Mouse (Mus musculus): ENCODE results near the gene Cpsf4l.

The Cpsf4l gene

DNA sequence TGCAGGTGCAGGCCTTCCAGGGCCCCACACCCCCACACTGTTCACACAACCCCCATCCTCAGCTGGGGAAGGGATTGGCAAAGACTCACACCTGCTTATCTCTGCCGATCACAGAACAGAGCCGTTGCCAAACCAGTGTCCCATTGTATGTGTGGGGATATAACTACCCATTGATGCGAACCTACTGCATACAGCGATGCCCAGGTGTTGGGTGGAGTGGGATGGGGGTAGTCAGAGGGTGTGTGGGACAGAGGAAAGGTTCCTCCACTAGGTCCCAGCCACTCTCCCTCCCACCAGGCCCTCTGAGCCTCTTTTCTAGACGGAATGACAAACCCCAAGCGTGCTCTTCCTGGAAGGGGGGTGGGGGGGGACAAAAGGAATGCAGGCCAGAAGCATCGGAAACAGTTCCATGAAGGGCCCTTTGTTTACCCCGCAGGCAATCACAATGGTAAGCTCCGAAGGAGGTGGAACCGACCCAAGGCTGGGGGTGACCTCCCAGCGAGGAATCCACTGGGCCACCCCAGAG is at the start of gene Cpsf4l:
TSS of gene Cpsf4l (minus strand) at position 287 of the 526 bp plus-strand sequence.
- DNase-seq (ENCODE audit: low read depth, low spot score) = no peak

DNA sequence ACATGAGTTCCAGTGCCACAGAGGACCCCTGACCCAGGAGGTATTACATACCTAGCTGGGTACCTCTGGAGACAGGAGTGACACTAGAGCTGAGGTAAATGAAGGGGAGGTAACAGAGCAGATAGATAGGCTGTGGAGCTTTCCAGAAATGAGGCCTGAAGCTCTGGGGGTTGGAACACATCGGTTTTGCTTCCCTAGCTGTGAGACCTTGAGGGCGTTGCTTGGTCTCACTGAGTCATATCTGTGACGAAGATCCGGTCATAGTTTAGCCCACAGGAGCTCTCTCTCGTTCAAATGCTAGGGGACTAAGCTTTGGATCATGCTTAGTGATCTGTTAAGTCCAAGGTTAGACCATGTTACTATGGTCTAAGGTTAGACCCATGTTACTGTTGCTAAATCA is 49.0 kb upstream of the Cpsf4l start:
- no peak for DNase-seq (ENCODE audit: low read depth, low spot score)

DNA sequence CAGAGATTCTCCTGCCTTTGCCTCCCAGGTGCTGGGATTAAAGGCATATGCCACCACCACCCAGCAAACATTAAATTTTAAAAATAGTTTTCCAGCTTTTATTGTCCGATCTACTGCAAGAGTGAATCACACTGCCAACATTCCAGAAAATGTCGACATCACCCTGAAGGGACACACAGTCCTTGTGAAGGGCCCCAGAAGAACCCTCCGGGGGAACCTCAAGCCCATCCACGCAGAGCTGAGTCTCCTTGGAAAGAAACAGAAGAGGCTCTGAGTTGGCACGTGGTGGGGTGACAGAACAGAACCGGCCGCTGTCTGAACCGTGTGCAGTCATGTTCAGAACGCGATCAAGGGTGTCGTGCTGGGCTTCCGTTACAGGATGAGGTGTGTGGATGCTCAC is 46.8 kb upstream of the Cpsf4l start:
- no peak for DNase-seq (ENCODE audit: low read depth, low spot score)

DNA sequence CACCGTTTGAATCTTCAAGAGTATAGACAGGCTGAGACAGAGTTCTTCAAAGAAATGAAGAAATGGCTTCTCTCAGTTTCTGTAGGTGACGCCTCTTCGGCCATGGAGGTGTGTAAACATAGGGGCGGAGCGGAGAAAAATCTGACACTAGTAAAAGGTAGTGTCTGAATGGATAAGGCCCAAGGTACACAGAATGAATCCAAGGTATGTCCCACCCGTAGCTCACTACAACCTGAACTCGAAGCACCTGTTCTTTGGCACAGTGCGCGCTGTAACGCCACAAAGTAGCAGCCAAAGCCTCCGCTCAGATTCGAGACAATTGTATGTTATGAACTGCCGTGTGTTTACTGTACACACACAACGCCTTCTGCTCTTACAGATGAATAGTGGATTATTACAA is 46.1 kb upstream of the Cpsf4l start:
- DNase-seq (ENCODE audit: low read depth, low spot score) = no peak

DNA sequence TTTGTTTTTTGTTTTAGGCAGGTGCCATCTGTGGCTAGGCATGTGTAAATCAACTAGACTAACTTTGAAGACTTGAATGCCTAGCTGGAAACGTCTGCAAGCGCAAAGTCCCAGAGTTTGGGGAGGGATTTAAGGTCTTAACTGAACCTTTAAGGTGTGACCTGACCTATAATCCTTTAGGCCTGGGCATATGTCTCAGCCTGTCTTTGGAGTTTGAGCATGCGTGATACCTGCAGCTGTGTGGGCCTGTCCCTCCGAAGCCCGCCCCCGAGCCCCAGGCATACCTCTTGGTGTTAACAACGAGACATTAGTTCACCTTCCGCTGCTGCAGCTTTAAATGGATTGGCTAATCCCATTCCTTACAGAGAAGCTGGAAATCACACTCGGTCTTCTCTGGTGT is 45.0 kb upstream of the Cpsf4l start:
- DNase-seq (ENCODE audit: low read depth, low spot score) = no peak

DNA sequence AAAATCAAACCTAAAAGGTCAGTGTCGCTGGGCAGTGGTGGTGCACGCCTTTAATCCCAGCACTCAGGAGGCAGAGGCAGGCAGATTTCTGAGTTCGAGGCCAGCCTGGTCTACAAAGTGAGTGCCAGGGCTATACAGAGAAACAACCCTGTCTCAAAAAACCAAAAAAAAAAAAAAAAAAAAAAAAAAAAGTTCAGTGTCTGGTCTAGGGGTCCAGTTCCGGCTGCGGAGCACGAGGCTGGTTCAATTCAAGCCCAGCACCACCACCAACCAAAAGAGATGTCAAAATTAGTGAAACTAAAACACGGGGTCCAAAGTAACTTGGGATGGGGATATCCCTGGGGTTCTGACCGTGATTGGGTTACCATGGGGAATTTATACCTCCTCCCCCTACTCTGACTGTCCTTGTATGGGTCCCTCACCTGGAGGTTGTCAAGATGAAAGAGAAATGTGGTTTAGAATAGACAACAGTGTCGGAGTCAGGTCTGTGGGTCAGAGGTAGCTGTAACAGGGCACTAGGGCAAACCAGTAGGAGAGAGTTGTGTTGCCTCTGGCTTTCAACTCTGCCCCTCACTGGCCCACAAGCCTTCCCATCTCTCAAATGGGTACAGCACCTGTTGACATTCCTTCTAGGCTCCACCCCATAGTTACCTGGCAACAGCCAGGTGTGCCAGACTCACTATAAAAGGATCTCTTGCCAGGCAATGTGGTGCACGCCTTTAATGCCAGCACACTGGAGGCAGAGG is 43.0 kb upstream of the Cpsf4l start:
- no peak for DNase-seq (ENCODE audit: low read depth, low spot score)

DNA sequence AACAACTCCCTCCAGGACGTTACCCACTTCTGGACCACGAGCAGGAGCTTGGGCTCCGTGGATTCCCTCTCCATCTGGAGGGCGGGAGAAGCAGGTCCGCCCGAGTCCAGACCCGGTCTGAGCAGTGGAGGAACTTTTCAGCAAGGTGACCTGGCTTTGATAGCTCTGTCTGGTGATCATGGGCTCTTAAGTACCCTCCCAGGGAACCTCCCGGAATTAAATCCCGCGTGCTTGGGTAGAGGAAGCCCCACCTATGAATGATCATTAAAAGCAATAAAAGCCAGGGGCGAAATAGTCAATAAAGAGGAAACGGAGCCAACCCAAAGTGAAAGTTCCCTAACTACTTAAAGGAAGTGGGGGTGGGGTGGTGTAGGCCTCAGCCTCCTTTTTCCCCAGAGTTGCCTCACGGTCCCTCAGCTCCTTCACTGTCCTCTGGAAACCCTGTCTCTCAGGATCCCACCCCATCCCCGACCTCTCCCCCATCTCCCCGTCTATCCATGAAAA is 42.4 kb upstream of the Cpsf4l start:
- no peak for DNase-seq (ENCODE audit: low read depth, low spot score)

DNA sequence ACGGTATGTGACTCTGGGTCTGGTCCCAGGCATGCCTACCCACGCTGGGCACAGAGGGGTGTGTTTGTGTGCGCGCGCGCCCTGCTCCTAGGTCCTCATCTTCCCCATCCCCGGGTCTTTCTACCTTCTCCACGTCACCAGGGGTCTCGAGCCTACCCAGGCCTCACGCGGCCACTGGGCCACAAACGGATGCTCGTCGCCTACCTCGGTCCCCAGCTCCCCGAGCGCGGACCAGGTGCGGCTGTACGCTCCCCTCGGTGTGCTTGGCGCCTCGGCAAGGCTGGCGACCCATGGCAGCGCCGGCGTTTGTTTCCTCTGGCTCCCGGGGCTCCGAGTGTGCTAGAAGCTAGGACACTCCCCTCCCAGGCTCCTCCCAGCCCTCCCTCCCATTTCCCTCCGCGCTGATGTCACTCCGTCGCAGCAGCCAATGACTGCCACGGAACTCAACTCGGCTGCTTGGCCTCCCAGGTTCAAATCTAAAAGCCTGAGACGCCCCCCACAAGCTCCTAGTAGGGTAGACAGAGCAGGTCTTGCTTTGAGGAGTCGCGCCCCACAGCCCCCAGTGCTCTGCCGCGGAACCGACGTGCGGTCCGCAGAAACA is 41.8 kb upstream of the Cpsf4l start, which contains the start of gene Cdc42ep4:
TSS of gene Cdc42ep4 (minus strand) at position 398 of the 601 bp plus-strand sequence.
- peak; percentile 86 for DNase-seq (ENCODE audit: low read depth, low spot score)

DNA sequence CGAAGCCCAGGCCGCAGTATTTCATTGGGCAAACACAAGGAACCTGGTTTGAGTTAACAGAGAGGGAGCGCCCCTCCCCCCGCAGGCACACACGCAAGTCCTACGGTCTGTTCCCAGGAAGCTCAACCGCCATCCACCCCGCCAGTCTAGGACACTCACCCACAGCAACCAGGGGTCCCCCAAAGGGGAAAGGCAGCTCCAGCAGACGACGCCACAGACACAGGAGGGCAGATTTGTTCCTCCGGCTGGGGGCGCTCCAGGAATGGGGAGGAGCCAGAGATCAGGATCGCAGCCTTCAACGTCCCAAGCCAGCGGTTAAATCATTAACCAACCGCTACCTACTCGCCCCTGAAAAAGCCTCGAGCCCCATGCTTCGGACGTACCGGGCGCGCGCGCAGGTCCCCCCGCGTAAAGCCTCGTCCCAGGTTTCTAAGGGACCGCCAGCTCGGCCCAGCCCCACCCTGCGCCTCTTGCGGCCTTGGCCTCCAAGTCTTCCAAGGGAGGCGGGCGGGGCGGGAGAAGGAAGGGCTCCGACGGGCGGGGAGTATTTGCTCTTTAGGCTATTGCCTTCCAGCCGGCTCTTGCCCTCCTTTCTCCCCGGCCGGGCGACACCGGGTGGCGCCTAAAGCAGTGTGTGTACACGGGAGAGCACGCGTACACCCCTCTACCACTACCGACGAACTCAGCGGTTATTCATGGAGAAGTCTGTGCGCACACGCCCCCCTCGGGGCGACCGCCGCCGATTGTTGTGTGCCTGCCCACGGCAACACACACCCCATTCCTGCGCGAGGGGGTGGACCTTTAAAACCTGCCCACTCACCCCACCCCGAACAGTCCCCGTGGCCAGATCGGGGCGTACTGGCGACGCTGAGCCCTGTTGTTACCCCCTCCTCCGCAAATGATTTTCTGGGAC is 41.0 kb upstream of the Cpsf4l start:
- no peak for DNase-seq (ENCODE audit: low read depth, low spot score)

DNA sequence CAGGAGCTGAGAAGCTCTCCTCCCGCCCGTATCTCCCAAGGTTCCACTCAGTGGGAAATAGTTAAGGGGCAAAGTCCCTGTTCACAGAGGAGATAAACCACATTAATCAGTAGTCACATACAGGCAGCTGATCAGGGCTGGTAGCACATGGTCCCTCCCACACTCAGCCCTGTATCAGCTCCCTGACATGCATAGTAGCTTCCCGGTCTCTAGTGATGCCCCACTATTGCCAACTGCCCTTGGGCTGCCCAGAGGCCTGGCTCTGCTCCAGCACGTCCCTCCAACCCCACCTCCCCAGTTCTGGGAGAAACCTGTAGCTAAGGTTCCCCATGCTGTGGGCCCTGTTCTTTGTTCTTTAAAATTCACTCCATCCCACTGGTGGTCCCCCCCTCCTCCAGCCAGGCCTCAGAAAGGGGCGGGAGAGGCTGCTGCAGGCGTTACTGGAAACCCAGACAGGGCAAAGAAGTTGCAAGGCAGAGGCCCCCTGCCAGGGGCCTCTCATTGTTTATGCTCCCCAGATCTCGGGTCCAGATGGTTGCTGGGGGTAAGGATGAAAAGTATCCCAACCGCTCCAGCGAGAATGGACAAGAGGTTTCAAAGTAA is 40.0 kb upstream of the Cpsf4l start:
- no peak for DNase-seq (ENCODE audit: low read depth, low spot score)

DNA sequence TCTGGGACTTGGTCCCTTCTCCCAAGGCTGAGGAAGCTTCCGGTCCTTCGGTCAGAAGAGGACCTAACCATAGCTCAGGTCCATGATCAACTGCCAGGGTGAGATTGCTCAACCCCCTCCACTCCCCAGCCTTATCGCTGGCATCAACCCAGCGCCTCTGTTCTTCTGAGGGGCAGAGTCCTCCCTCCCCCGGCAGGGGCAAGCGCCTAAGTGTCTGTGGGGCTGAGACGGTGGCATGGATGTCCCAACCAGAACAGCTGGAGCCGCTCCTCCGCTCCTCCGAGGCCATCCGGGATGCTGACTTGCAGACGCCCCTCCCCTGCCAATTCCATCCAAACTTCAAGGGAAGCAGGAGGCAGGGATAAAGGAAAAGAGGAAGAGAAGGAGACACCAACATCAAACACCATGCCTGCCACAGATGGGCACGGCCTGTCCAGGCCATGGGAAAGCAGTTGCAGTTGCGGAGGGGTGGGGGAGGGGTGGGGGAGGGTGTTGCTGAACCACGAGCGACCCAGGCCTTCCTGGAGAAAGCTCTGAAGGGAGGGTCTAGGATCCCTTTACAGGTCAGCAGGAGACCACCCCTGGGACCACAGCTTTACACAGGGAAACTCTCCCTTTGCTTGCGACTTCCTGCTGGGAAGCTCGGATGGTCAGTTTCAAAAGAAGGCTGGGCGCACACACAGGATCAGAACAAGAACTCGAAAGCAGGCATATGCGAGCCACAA is 39.1 kb upstream of the Cpsf4l start:
- no peak for DNase-seq (ENCODE audit: low read depth, low spot score)

DNA sequence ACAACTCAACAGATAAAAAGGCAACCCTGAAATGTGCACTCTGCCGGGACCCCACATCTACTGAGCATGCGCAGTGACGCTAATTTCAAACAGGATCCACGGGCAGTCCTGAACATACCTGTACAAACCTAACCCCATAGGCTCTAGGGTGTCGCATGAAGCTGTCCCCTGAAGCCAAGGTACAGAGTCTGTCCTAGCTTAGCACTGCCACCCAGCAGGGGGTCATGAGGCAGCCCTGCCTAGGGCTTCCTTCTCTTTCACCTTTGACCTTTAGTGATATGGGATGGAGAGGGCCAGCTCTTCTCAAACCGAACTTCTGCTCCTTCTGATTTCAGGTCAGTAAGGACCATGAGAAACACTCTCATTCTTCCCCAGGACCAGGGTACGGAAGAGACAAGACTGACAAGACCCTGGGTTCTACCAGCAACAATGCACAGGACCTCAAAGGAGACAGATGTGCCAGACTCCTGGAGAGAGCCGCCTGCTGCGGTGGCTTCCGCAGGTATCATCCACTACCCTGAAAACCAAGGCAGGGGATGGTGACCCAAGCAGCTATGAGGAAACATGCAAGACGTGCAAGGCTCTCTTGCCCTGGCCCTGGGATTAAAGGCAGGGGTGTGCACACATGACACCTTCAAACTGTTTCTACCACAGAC is 38.0 kb upstream of the Cpsf4l start:
- DNase-seq (ENCODE audit: low read depth, low spot score) = no peak

DNA sequence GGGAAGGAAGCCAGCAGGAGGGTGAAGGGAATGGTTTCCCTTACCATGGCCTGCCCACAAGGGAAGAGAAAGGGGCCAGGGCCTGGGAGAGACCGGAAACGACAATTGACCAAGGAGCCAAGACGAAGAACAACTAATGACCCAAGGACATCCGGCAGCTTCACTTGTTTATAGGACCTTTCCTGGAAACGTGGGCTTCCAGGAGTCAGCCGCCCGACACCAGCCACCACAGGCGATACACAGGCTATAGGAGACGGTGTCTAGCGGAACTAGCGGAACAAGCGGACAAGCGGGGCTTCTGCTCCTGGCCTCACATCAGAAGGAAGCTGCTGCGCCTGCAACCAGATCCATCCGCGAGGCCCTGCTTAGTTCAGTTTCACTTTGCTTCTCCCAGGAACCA is 37.2 kb upstream of the Cpsf4l start:
- no peak for DNase-seq (ENCODE audit: low read depth, low spot score)

DNA sequence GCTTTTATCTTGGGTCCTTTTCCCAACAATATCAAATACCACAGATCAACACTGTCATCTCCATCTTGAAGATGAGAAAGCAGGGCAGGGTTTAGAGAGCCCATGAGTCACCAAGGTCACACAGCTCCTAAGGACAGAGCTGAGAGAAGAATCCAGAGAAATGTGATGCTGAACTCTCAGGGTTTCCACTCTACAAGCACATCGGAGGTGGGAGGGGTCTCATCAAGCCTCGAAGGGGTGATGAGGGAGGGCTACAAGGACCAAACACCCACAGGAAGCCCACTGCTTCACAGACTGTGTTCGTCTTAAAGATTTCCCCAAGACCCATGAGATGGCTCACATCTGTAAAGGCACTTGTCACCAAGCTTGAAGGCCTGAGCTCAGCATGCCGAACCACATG is 36.1 kb upstream of the Cpsf4l start:
- DNase-seq (ENCODE audit: low read depth, low spot score) = no peak

DNA sequence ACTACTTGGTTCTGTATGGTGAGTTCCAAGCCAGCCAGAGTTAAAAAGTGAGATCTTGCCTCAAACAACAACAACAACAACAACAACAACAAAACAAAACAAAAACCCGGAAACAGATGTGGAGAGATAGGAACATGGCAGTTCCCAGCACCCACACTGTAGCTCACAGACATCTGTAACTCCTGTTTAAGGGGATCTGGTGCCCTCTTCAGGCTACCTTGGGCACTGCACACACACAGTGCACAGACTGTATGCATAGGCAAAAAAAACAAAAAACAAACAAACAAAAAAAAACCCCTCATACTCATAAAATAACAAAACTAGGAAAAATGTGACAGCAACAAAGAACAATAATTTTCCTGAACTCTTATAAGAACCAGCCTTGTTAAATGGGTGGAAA is 33.2 kb upstream of the Cpsf4l start:
- DNase-seq (ENCODE audit: low read depth, low spot score) = no peak

DNA sequence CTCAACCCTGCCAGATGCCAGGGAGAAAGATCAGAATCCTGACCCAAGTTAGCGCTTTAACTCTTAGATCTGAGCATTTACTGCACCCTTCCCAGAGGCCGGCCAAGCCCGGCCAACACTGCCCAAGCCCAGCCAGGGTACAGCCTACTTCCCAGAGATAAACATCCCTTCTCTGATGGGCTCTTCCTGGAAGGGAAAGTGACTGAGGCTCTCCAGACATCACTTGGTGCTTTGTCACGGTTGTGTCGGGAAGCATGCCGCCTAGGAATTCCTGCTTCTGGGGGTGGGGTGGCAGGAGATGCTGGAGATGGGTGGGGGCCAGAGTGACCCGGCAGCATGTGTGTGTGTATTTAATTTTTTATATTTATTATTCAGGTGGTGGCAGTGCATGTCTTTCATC is 30.3 kb upstream of the Cpsf4l start:
- no peak for DNase-seq (ENCODE audit: low read depth, low spot score)

DNA sequence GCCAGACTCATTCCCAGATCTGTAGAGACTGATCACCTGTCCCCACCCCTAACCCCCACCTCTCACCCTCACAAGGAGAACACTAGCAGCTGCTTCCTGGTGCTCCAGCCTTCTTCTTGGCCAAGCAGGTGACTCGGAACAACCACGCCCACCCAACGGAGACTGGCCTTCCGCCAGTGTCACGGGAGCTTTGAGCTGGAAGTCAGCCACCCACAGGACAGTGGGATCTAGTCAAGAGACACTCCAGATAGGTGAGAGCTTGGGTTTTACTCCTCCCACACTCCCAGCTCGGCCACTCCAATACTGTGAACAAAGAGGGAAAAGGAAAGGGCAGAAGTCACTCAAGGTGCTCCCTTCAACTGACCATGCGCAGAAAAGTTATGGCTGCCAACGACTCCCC is 29.4 kb upstream of the Cpsf4l start:
- no peak for DNase-seq (ENCODE audit: low read depth, low spot score)

DNA sequence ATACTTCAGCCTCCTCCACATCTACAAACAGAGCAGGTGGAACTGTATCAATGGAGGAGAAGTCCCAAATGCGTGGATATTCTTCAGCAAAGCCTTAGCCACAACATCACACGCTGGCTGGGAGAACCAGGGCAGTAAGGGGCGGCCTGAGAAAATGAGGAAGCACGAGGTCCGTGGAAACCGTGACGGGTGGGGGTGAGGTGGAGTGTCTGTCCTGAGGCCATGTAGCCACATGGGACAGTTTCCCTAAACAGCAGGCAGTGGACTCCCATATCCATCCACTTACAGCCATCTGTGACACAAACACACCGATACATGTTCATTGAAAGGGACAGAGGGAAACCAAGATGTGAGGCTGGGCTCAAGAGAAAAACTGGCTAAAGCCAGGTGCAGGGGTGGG is 28.1 kb upstream of the Cpsf4l start:
- no peak for DNase-seq (ENCODE audit: low read depth, low spot score)

DNA sequence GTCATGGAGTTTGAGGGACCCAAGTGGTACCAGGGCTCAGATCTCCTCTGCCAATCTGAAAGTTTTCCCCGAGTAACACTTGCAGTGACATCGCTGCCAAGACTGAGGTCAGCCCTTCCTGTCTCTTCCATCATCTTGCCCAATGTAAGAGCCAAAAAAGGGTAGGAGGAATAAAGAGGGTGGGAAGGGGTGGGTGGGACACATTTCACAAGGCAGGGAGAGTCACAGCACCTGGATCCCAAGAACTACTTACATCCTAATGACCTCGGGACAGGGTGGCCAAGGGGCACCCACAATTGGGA is 27.7 kb upstream of the Cpsf4l start:
- no peak for DNase-seq (ENCODE audit: low read depth, low spot score)

DNA sequence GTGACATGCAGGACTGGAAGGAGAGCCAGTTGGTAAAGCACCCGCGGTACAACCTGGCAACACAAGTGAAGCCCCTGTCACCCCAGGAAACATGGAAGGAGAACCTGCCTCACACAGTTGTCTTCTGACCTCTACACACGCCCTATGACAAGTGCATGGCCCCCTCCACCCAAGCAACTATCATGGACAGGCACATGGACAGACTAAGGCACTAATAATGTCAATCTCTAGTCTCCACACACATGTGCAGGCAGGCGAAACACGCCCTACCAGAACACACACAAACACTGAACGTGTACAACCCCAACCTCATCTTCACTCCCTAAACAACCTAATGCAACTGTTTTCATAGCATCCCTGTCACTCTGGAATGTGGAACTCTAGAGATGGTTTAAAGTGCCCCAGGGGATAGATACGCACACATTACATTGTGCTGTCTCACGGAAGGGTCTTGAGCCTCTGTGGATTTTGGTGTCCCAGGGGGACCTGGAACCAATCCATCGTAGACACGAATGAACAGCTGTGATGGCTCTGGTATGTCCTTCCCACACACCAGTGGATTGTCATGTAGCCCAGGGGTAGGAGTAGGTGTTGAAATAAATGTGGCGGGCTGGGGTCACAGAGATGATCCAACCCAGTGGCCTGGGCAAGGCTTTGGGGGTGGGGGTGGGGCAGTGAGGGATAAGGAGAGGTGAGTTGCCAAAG is 27.2 kb upstream of the Cpsf4l start:
- no peak for DNase-seq (ENCODE audit: low read depth, low spot score)
